Mouse (Mus musculus): Measurements from ENCODE around the gene Rorc.

- TF ChIP-seq CTCF (IDR thresholded peaks at IDR 0.05; ENCODE audit: extremely low read depth, insufficient read length, insufficient replicate concordance, low read depth, low read length): no peak
- TF ChIP-seq POLR2A (IDR thresholded peaks at IDR 0.05; ENCODE audit: low read depth, low read length): no peak
Observed at GRCm38 (mm10) chr3:94405561-94405960, 33.0 kb downstream of the Rorc start.
